Mouse (Mus musculus) NIH3T3 (cell line): ENCODE measurements around the gene Bbof1.

Experiments
- DNase-seq: peaks from one replicate; pipeline ENCODE4 v3.0.0-alpha.2; 2012; ENCODE audit warnings: low read depth

The Bbof1 gene

GRCm38 (mm10) chr12:84468701-84469100, 59.8 kb downstream of the Bbof1 start:
- peak; percentile 81 for DNase-seq

- no peak for DNase-seq
Observed at GRCm38 (mm10) chr12:84478937-84479336, 70.1 kb downstream of the Bbof1 start.

GRCm38 (mm10) chr12:84481251-84481650, 72.4 kb downstream of the Bbof1 start:
- no peak for DNase-seq

GRCm38 (mm10) chr12:84482778-84483585, 74.1 kb downstream of the Bbof1 start:
- no peak for DNase-seq

- DNase-seq, result no peak
Observed at GRCm38 (mm10) chr12:84487324-84488056, 78.6 kb downstream of the Bbof1 start.
